Mouse (Mus musculus) E14TG2a.4 (cell line): Measurements from ENCODE around the gene Acsbg1.

Source experiments
- CTCF ChIP-seq: conservative IDR thresholded peaks from 2 replicates; pipeline ENCODE4 v1.5.1; 2014; ENCODE audit warnings: low read length
- POU5F1 ChIP-seq: IDR thresholded peaks from 2 replicates; pipeline ENCODE4 v1.6.1; 2014; ENCODE audit warnings: low read length, borderline replicate concordance

DNA sequence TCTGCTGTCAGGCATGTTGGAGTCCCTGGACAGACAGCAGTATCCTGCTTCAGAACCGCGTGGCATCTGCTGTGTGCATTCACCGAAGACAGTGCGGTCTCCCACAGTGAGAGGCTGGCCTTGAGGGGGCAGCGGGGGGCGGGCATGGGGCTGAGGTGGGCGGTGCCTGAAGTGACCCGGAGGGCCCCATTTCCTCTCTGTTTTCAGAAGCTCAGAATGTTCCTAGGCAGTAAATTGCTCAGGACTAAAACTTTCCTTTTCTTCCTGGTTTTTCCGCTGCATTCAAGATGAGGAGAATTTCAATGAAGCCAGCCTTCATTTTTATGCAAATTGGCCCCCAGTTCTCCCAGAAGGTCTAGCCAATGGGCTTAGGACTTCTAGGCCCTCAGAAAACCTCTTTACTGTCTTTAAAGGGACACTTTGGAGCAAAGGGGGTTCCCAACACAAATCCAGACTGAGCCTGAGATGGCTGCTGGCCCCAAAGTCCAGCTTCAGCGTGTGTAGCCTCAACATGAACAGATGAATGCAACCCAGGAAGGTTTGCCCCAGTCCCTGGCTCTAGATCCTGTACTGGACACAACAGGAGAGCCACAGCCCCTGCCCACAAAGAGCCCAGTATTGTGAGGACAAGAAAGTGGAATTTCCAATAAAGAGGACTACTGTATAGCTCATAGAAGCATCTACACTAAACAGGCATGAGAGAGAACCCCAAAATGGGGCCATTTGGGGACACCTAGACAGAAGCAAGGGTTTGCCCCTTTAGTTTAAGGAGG lies at the start of gene Acsbg1:
- no peak for TF ChIP-seq CTCF
- TF ChIP-seq POU5F1, result no peak
